Mouse (Mus musculus) stomach, postnatal 0 days (tissue): ENCODE results near the gene Rnf167. TPM values are rescaled to one million over a fixed set of nuclear protein-coding genes. Genes with fewer than 3 reads are reported as not detected.
A peak's percentile ranks its signal among the peaks of the same experiment; 100 is the strongest.

ENCODE experiments used
- ATAC-seq: fragments of 200-750 bp; cut with Nextera tagmentation; 2 replicates; pipeline ENCODE4 v1.8.0; 2017; ENCODE audit not compliant: low FRiP score, low TSS enrichment
- DNase-seq: peaks from one replicate; pipeline ENCODE4 v3.0.0-alpha.2; 2016; ENCODE audit warnings: low spot score
- H3K27ac ChIP-seq: fragments of 300-500 bp; sonication (generic); replicated peaks from 2 replicates; pipeline ENCODE4 v1.5.1; 2014; ENCODE audit warnings: mild to moderate bottlenecking, control low read depth
- H3K27me3 ChIP-seq: fragments of 300-500 bp; sonication (generic); 2 replicates; pipeline ENCODE4 v1.6.1; 2014; ENCODE audit warnings: low read length; ENCODE audit not compliant: control insufficient read depth, insufficient read depth
- H3K36me3 ChIP-seq: fragments of 300-500 bp; sonication (generic); 2 replicates; pipeline ENCODE4 v1.6.1; 2014; ENCODE audit warnings: low read length, mixed read lengths; ENCODE audit not compliant: control insufficient read depth, insufficient read depth
- H3K4me1 ChIP-seq: fragments of 300-500 bp; sonication (generic); replicated peaks from 2 replicates; pipeline ENCODE4 v1.6.1; 2014; ENCODE audit warnings: antibody characterized with exemption; ENCODE audit not compliant: control insufficient read depth, insufficient read depth
- H3K4me2 ChIP-seq: fragments of 300-500 bp; sonication (generic); replicated peaks from 2 replicates; pipeline ENCODE4 v1.6.1; 2014; ENCODE audit warnings: low read depth, mild to moderate bottlenecking, control low read depth, moderate library complexity
- H3K4me3 ChIP-seq: fragments of 300-500 bp; sonication (generic); 2 replicates; pipeline ENCODE4 v1.5.1; 2014; ENCODE audit warnings: low read depth, low read length, control low read depth
- H3K9ac ChIP-seq: fragments of 300-500 bp; sonication (generic); 2 replicates; pipeline ENCODE4 v1.6.1; 2014; ENCODE audit warnings: mild to moderate bottlenecking, low read length, control low read depth, mixed read lengths
- H3K9me3 ChIP-seq: fragments of 300-500 bp; sonication (generic); 2 replicates; pipeline ENCODE4 v1.6.1; 2016; ENCODE audit warnings: low read length; ENCODE audit not compliant: control insufficient read depth
- CTCF ChIP-seq: IDR thresholded peaks from 2 replicates; pipeline ENCODE4 v1.5.1; 2016; ENCODE audit warnings: antibody characterized with exemption, low read depth, mild to moderate bottlenecking, moderate library complexity
- EP300 ChIP-seq: optimal IDR thresholded peaks from 2 replicates; pipeline ENCODE3; 2016; ENCODE audit warnings: antibody characterized with exemption
- WGBS: fragments of 180-500 bp; shearing (Covaris S2); extraction: QIAGEN DNeasy Blood & Tissue Kit; methylation state at CpG from one replicate; pipeline ENCODE4 v1.1.7; 2014; 5-methylcytosine and 5-hydroxymethylcytosine counted together
- polyA plus RNA-seq: library from polyadenylated mRNA; unstranded; fragments of >200 nt; fragmentation: Nextera tagmentation; extraction: Ambion mirVana; gene quantifications from 2 replicates; pipeline ENCODE4 v1.2.1, GENCODE M21; 2015

Rnf167 gene
- polyA plus RNA-seq, 1 experiment from 2014 or later: 62.8 TPM

GRCm38 (mm10) chr11:70652029-70652883 is 5.2 kb downstream of the Rnf167 start:
- 37% methylated on average over 12 of the region's 12 CpGs for WGBS
- peaks cover 5% of the 10 kb centered on the region for H3K4me1 ChIP-seq
- DNase-seq: no peak
- ATAC-seq: no peak
- peak overlapping the region; percentile 100 for H3K4me3 ChIP-seq
- no peak for TF ChIP-seq EP300
- no peak for TF ChIP-seq CTCF
- peak overlapping the region; percentile 67 for H3K27ac ChIP-seq
- H3K9ac ChIP-seq: peak overlapping the region; percentile 99; the same call in 1 of the 2 replicates
- no peaks in the 10 kb centered on the region for H3K27me3 ChIP-seq
- H3K9me3 ChIP-seq: no peaks in the 10 kb centered on the region
- H3K36me3 ChIP-seq: peaks cover 14% of the 10 kb centered on the region
- peak overlapping the region; percentile 90 for H3K4me2 ChIP-seq

DNA sequence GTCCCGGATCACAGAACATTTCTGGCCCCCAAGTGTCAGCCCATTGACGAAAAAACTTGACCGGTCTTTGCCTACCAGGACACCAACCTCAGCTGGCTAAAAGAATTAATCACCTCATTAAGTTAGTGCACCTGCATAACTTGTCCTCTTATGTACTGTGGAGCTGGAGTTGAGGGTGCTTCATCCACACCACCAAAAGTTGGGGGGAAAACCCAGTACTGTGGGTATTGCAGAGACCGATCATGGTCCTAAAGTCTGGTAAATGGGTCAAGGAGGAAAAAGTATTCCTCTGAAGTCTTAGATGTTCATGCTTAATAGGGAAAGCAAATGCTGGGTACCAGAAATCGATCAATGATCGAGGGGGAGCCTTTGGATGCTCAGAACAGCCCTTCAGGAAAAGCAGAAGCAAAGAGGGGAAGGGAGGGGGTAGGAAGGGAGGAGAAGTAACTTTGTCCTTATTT is 5.9 kb downstream of the Rnf167 start:
- Histone ChIP-seq H3K36me3 (peaks cover 14% of the 10 kb centered on the region), H3K27ac (peak overlapping the region; percentile 100), H3K27me3 (no peaks in the 10 kb centered on the region), H3K9ac (peak overlapping the region; percentile 99), H3K4me2 (peak overlapping the region; percentile 90), H3K9me3 (no peaks in the 10 kb centered on the region), H3K4me1 (peaks cover 5% of the 10 kb centered on the region), H3K4me3 (peak overlapping the region; percentile 100)
- 23% methylated on average over 6 of the region's 6 CpGs for WGBS
- TF ChIP-seq EP300 (no peak), CTCF (no peak)
- ATAC-seq (no peak), DNase-seq (no peak)

DNA sequence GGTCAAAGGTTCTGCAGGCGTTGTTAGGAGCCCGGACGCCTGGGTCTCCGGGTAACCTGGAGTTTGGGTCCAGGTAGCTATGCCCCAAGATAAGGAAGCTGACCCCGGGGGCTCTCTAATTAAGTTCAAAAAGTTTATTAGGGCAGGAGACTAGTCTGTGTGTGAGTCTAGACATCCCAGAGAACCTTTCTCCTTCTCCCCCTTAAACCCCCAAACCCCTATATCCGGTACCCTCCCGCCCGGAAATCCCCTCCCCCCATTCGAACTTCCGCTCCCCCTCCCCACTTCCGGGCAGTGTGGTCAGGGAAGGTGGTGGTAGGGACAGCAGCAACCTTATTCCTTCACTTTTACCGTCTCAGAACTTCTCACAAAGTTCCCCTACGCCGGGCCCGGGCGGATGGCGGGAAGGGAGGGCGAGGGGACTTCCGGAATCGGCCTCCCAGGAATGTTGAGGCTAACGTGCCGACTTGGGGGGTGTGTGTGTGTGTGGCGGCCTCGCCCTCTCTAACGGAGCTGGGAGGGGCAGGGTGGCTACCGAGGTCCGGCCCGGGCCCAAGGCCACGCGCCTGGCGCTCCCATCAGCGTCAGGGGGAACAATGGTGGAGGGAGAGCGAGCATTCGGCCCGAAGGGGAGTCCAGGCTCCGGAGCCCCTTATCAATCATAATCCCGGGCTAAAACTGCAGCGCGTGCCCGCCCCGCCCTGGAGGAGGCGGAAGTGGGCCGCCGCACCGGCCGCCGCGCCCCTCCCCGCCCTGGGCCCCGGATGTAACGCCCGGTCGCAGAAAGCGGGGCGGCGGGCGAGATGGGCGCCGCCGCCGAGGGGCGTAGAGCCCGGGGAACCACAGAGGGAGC is 6.5 kb downstream of the Rnf167 start:
- peak overlapping the region; percentile 99 for H3K9ac ChIP-seq
- ATAC-seq (peak; percentile 51), DNase-seq (peak; percentile 83)
- WGBS: under 1% methylated on average over 45 of the region's 63 CpGs
- H3K36me3 ChIP-seq: peaks cover 14% of the 10 kb centered on the region
- peak overlapping the region; percentile 100 for H3K4me3 ChIP-seq
- peak overlapping the region; percentile 90 for H3K4me2 ChIP-seq
- peak overlapping the region; percentile 100 for H3K27ac ChIP-seq
- TF ChIP-seq EP300 (peak; percentile 21), CTCF (no peak; the same call in 1 of the 2 replicates)
- H3K9me3 ChIP-seq: no peaks in the 10 kb centered on the region
- peaks cover 5% of the 10 kb centered on the region; the same call in 1 of the 2 replicates for H3K4me1 ChIP-seq
- no peaks in the 10 kb centered on the region for H3K27me3 ChIP-seq

DNA sequence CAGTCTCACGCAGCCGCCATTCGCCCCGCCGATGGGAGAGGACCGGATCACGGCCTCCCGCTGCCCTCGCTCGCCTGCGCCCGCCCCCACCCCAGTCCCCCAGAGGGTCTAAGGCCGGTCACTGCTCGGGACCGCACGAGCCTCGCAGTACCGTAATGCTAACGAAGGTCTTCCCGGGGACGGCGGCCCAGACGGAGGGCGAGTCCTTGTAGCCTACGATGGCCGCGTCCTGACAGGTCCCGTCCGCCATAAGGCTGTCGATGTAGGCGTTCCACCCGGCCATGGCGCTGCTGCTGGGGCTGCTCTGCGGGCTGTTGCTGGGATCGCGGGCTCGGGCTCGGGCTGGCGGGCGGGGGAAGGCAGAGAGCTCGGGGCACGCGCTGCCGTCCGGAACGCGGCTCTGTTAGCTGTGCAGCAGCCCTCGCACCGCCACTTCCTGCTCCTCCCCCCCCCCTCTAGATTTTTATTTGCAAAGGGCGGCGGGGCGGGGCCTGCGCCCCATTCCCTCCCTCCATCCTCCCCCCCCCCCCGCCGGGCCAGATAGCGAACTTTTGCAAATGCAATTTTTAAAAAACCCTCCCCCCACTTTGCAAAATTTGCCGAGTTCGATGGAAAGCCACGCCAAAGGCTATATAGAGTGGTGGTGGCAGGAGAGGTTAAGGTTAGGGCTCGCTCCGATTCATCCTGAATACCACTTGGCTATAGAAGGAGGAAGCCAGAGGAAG is 7.3 kb downstream of the Rnf167 start, which contains the start of gene Pfn1:
TSS of gene Pfn1 (minus strand) at position 447 of the 725 bp plus-strand sequence.
- ATAC-seq: peak; percentile 53
- Histone ChIP-seq H3K27ac (peak within 1 kb of the TSS; percentile 100), H3K9ac (peak within 1 kb of the TSS; percentile 99), H3K9me3 (no peaks in the 10 kb centered on the region), H3K36me3 (peaks cover 10% of the 10 kb centered on the region), H3K27me3 (no peaks in the 10 kb centered on the region), H3K4me1 (peaks cover 5% of the 10 kb centered on the region; the same call in 1 of the 2 replicates), H3K4me3 (peak within 1 kb of the TSS; percentile 100), H3K4me2 (peak within 1 kb of the TSS; percentile 90)
- TF ChIP-seq EP300 (no peak), CTCF (no peak; the same call in 1 of the 2 replicates)
- DNase-seq: peak; percentile 90
- WGBS: under 1% methylated on average over 44 of the region's 61 CpGs

- WGBS: under 1% methylated on average over 47 of the region's 48 CpGs
- no peaks in the 10 kb centered on the region for H3K9me3 ChIP-seq
- TF ChIP-seq EP300 (no peak), CTCF (no peak)
- peak; percentile 88 for DNase-seq
- peaks cover 5% of the 10 kb centered on the region; the same call in 1 of the 2 replicates for H3K4me1 ChIP-seq
- peak; percentile 43 for ATAC-seq
- H3K4me3 ChIP-seq: peak overlapping the region; percentile 100
- peak overlapping the region; percentile 100 for H3K27ac ChIP-seq
- no peaks in the 10 kb centered on the region for H3K27me3 ChIP-seq
- peak overlapping the region; percentile 90 for H3K4me2 ChIP-seq
- H3K36me3 ChIP-seq: peaks cover 5% of the 10 kb centered on the region; the same call in 1 of the 2 replicates
- peak overlapping the region; percentile 67 for H3K9ac ChIP-seq
Observed at GRCm38 (mm10) chr11:70654923-70655570, 8.0 kb downstream of the Rnf167 start.
